Mouse (Mus musculus): Measurements from ENCODE around the gene Ywhaq. TPM values are rescaled to one million over a fixed set of nuclear protein-coding genes. Genes with fewer than 3 reads are reported as not detected.
"Not testable (repeated sequence)": the region's sequence is repeated elsewhere in the genome, so short reads cannot be mapped to it uniquely, and the experiment has no call there.

Ywhaq gene
- polyA plus RNA-seq, 1 experiment: 84.6 TPM

- TF ChIP-seq POLR2A (IDR thresholded peaks at IDR 0.05; ENCODE audit: borderline replicate concordance, control insufficient read depth, low read depth, low read length) (no peak), CTCF (IDR thresholded peaks at IDR 0.05; ENCODE audit: control insufficient read depth, insufficient read depth, low read length) (no peak)
- WGBS: 92% methylated on average over 5 of the region's 5 CpGs
Observed at GRCm38 (mm10) chr12:21402771-21403170, 14.7 kb downstream of the Ywhaq start.

GRCm38 (mm10) chr12:21386201-21386600 is 31.2 kb downstream of the Ywhaq start:
- 71% methylated on average over 2 of the region's 2 CpGs for whole genome bisulfite sequencing
- Histone ChIP-seq H3K27ac (ENCODE audit: control insufficient read depth, insufficient read depth, low read depth, low read length, poor library complexity) (no peak overlapping the region), H3K4me1 (ENCODE audit: control insufficient read depth, insufficient read depth, low read length) (no peaks in the 10 kb centered on the region), H3K4me3 (replicated peaks; ENCODE audit: control insufficient read depth, low read depth, low read length) (no peak overlapping the region)
- TF ChIP-seq CTCF (IDR thresholded peaks at IDR 0.05; ENCODE audit: control insufficient read depth, insufficient read depth, low read length) (no peak), POLR2A (IDR thresholded peaks at IDR 0.05; ENCODE audit: borderline replicate concordance, control insufficient read depth, low read depth, low read length) (no peak)

More at GRCm38 (mm10) chr12:21402771-21403170, 14.7 kb downstream of the Ywhaq start:
- no peak overlapping the region for H3K27ac ChIP-seq (ENCODE audit: control insufficient read depth, insufficient read depth, low read depth, low read length, poor library complexity)
- H3K4me3 ChIP-seq (replicated peaks; ENCODE audit: control insufficient read depth, low read depth, low read length): no peak overlapping the region
- H3K4me1 ChIP-seq (ENCODE audit: control insufficient read depth, insufficient read depth, low read length): no peaks in the 10 kb centered on the region

DNA sequence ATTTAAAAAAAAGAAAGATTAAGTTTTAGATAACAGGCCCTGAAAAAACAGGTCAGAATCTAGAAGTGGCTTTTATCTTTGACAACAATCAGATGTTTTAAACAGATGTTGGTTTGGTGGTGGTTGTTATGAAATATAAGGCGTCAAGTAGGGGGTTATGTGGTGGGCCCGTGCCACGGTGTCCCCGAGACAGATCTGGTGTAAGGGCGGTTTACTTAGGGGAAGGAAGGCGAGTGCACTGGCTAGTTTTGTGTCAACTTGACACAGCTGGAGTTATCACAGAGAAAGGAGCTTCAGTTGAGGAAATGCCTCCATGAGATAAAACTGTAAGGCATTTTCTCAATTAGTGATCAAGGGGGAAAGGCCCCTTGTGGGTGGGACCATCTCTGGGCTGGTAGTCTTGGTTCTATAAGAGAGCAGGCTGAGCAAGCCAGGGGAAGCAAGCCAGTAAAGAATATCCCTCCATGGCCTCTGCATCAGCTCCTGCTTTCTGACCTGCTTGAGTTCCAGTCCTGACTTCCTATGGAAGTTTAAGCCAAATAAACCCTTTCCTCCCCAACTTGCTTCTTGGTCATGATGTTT is 38.6 kb downstream of the Ywhaq start:
- H3K27ac ChIP-seq (ENCODE audit: control insufficient read depth, insufficient read depth, low read depth, low read length, poor library complexity); H3K4me1 ChIP-seq (ENCODE audit: control insufficient read depth, insufficient read depth, low read length); H3K4me3 ChIP-seq (replicated peaks; ENCODE audit: control insufficient read depth, low read depth, low read length): not testable (repeated sequence)
- WGBS: 12% methylated on average over 6 of the region's 6 CpGs

DNA sequence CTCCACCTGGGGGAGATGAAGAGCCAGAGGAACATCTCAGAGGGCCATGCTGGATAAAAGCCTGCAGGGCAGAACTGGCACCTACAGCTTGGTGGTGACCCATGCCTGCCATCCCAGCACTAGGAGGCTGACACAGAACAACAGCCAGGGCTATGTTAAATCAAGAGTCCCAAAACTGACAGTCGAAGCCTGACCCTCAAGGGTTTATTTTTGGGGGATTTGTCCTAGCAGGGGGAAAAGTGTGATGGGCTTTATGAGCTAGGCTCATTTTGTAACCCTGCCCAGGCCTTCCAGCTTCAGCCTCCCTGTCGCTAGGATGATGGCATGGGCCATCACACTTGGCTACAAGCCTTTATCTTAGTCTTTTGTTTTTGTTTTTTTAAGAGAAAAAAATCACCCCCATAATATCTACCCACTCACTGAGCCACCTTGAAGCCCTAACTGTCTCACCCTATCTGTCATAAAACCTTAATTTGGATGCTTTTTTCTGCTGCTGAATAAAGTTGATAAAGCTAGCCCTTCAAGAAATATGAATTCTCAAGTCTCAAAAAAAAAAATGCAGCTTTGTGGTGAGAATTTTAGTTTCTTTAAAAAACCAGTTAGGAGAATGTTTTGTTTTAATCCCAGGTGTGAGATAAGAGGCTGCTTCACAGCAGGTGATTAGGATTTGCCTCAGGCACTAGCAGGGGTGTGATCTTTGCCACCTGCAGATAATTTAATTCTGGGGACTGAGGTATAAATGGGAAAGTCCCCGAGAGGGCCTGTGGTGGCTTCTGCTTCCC is 41.9 kb downstream of the Ywhaq start:
- no peak for TF ChIP-seq CTCF (IDR thresholded peaks at IDR 0.05; ENCODE audit: control insufficient read depth, insufficient read depth, low read length)
- TF ChIP-seq POLR2A (IDR thresholded peaks at IDR 0.05; ENCODE audit: borderline replicate concordance, control insufficient read depth, low read depth, low read length): no peak
- Histone ChIP-seq H3K4me1 (ENCODE audit: control insufficient read depth, insufficient read depth, low read length) (no peaks in the 10 kb centered on the region), H3K4me3 (replicated peaks; ENCODE audit: control insufficient read depth, low read depth, low read length) (no peak overlapping the region), H3K27ac (ENCODE audit: control insufficient read depth, insufficient read depth, low read depth, low read length, poor library complexity) (no peak overlapping the region)
- 67% methylated on average over 3 of the region's 3 CpGs for WGBS

DNA sequence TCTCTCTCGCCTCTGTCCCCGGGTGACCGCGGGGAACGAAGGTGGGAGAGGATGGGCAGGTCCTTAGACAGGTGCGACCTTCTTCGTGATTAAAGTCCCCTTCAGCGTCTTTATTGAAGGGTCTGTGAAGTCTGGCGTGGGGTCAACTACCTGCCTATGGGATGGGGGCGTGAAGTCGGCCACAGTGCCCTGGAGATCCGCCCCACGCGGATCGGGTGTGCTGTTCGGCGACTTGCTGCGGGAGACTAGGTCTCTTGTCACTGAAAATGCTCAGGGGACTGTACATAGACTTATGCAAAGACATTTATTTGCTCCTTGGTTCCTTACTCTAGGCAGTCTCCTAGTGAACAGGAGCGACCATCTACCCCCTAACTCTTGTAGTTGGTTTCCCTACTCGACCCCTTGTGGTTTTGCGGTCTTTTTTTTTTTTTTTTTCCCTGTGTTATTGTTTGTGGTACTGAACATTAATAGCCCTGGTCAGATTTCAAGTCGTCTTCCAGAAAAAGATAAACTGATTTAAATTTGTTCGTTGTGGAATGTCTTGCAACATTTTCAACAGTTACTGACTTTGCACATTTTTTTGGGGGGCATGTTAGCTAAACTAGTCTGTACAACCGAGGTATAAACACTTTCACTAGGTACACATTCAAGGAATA is 43.5 kb downstream of the Ywhaq start:
- H3K27ac ChIP-seq (ENCODE audit: control insufficient read depth, insufficient read depth, low read depth, low read length, poor library complexity): peak overlapping the region; percentile 89
- under 1% methylated on average over 24 of the region's 24 CpGs for WGBS
- H3K4me3 ChIP-seq (replicated peaks; ENCODE audit: control insufficient read depth, low read depth, low read length): peak overlapping the region; percentile 92
- no peaks in the 10 kb centered on the region; the same call in 1 of the 2 replicates for H3K4me1 ChIP-seq (ENCODE audit: control insufficient read depth, insufficient read depth, low read length)
- no peak for TF ChIP-seq POLR2A (IDR thresholded peaks at IDR 0.05; ENCODE audit: borderline replicate concordance, control insufficient read depth, low read depth, low read length)
- no peak for TF ChIP-seq CTCF (IDR thresholded peaks at IDR 0.05; ENCODE audit: control insufficient read depth, insufficient read depth, low read length)

- H3K27ac ChIP-seq (ENCODE audit: control insufficient read depth, insufficient read depth, low read depth, low read length, poor library complexity): peak within 1 kb of the TSS; percentile 89
- H3K4me3 ChIP-seq (replicated peaks; ENCODE audit: control insufficient read depth, low read depth, low read length): peak within 1 kb of the TSS; percentile 92
- under 1% methylated on average over 55 of the region's 55 CpGs for WGBS
- TF ChIP-seq POLR2A (IDR thresholded peaks at IDR 0.05; ENCODE audit: borderline replicate concordance, control insufficient read depth, low read depth, low read length) (peak; percentile 86), CTCF (IDR thresholded peaks at IDR 0.05; ENCODE audit: control insufficient read depth, insufficient read depth, low read length) (peak; percentile 49; the same call in 1 of the 2 replicates)
- H3K4me1 ChIP-seq (ENCODE audit: control insufficient read depth, insufficient read depth, low read length): peaks cover 2% of the 10 kb centered on the region; the same call in 1 of the 2 replicates
Observed at GRCm38 (mm10) chr12:21373100-21373819, 44.2 kb downstream of the Ywhaq start, which contains the start of gene Adam17. TSS of gene Adam17 (minus strand) at chr12:21373632.

GRCm38 (mm10) chr12:21370035-21370611 is 47.3 kb downstream of the Ywhaq start:
- TF ChIP-seq CTCF (IDR thresholded peaks at IDR 0.05; ENCODE audit: control insufficient read depth, insufficient read depth, low read length) (no peak), POLR2A (IDR thresholded peaks at IDR 0.05; ENCODE audit: borderline replicate concordance, control insufficient read depth, low read depth, low read length) (no peak)
- Histone ChIP-seq H3K4me3 (replicated peaks; ENCODE audit: control insufficient read depth, low read depth, low read length) (no peak overlapping the region), H3K27ac (ENCODE audit: control insufficient read depth, insufficient read depth, low read depth, low read length, poor library complexity) (no peak overlapping the region), H3K4me1 (ENCODE audit: control insufficient read depth, insufficient read depth, low read length) (peaks cover 2% of the 10 kb centered on the region; the same call in 1 of the 2 replicates)
- WGBS: 74% methylated on average over 1 of the region's 1 CpGs

All from bone marrow, adult 2 months (tissue).